In the genomic region with DNA sequence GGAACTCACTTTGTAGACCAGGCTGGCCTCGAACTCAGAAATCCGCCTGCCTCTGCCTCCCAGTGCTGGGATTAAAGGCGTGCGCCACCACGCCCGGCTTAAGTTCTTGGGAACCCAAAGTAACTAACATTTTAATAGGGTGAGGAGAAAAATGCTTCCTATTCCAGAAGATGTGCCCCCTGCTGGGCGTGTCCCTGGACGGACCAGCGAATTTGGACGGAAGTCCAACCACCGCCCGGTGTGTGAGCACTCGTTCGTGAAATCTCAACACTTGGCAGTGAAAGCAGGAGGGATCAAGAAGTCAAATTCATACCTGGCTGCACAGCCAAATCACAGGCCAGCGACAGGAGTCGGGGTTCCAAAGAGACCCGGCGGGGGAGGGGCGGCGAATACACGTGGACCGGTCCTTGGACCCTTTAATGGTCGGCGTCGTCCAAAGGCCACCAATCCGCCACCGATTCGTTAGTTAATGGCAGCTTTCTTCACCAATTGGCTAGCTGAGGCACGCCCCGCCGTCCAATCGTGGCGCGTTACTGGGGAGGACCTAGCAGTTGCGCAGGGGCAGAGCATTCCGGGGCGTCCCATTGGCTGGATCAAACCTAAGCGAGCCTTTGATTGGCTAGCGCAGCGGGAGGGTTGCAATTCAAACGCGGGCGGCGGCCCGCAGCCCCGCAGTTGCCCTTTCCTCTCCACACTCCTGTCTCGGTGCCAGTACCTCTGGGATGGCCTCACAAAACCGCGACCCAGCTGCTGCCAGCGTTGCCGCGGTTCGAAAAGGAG, we compare ENCODE assay signal across 8 mouse cellular contexts. TPM values are rescaled to one million over a fixed set of nuclear protein-coding genes. Genes with fewer than 3 reads are reported as not detected.
DNase-seq lines count a peak whose midpoint lies in the region; ATAC-seq and TF ChIP-seq lines count a peak whose summit lies in the region.

Gene Ube2c, plus strand, starts transcription at position 641 of the 780 bp plus-strand sequence.

- no peaks in the 10 kb centered on the region for H3K27me3 ChIP-seq in Patski
- H3K27me3 ChIP-seq in hindbrain, embryonic 13.5 days = no peaks in the 10 kb centered on the region

- H3K9me3 ChIP-seq in hindbrain, embryonic 13.5 days = no peaks in the 10 kb centered on the region

- WGBS in hindbrain, embryonic 13.5 days = 3% methylated on average over 53 of the region's 53 CpGs

- peaks cover 39% of the 10 kb centered on the region for H3K36me3 ChIP-seq in hindbrain, embryonic 13.5 days

- H3K4me3 ChIP-seq in hindbrain, embryonic 13.5 days = peak within 1 kb of the TSS; percentile 72

- POLR2A ChIA-PET in Patski (lab: Charles Lee) = interaction anchor here (0.6 to 1.1 kb wide), 4 partner anchors 11 to 302 kb away, joined by 3 to 4 read pairs (median 3); no protein-coding TSS in a partner anchor

- peaks cover 26% of the 10 kb centered on the region for H3K4me1 ChIP-seq in hindbrain, embryonic 13.5 days (replicated peaks)

- CTCF ChIA-PET in Patski (lab: Charles Lee) = interaction anchor here (1.1 kb wide), 1 partner anchor 15 kb away, joined by 4 read pairs; no protein-coding TSS in a partner anchor

- in situ Hi-C loops in Patski (cut with MboI; ENCODE audit: low pct_unique_long_range_greater_than_20kb) = no loop called here

- H3K27ac ChIP-seq in hindbrain, embryonic 13.5 days = no peak within 1 kb of the TSS

- peak within 1 kb of the TSS; percentile 72 for H3K9ac ChIP-seq in hindbrain, embryonic 13.5 days

- DNase-seq in Patski (ENCODE audit: low read depth, low spot score) = peak; percentile 95
- DNase-seq in cerebellum, postnatal 14 days = peak; percentile 99
- DNase-seq in frontal cortex, postnatal 14 days (ENCODE audit: low spot score in 2 of 2) = peak; percentile 99
- DNase-seq in layer of hippocampus, postnatal 25 days (ENCODE audit: extremely low spot score in 1 of 2, low spot score in 1 of 2) = peak; percentile 87 to 91
- peak; percentile 99 for DNase-seq in lung, postnatal 25 days (ENCODE audit: low spot score)
- DNase-seq in retina, embryonic 14.5 days (ENCODE audit: low spot score) = peak; percentile 100
- DNase-seq in thymus, postnatal 4 days = peak; percentile 94

- peak within 1 kb of the TSS; percentile 98 for H3K4me2 ChIP-seq in hindbrain, embryonic 13.5 days

- TF ChIP-seq CTCF in Patski (IDR thresholded peaks at IDR 0.05) = no peak

- ATAC-seq in Patski = peak; percentile 99
- ATAC-seq in hindbrain, embryonic 13.5 days (ENCODE audit: low FRiP score) = peak; percentile 100

RNA-seq across cellular contexts. Expression of gene Ube2c, which starts in this region (rescaled TPM):
- 106 TPM for polyA plus RNA-seq in Patski (2021)
- polyA plus RNA-seq in hindbrain, embryonic 13.5 days (2015; fragmentation: Nextera tagmentation; extraction: Ambion mirVana) = 97.2 and 108 TPM in 2 replicates
- total RNA-seq in layer of hippocampus, postnatal 25 days (2021) = 1 to 10 TPM in 1 of 2 experiments, not detected in 1; 1.2 TPM
